Mouse (Mus musculus): ENCODE data around the gene Gm8369.

DNA sequence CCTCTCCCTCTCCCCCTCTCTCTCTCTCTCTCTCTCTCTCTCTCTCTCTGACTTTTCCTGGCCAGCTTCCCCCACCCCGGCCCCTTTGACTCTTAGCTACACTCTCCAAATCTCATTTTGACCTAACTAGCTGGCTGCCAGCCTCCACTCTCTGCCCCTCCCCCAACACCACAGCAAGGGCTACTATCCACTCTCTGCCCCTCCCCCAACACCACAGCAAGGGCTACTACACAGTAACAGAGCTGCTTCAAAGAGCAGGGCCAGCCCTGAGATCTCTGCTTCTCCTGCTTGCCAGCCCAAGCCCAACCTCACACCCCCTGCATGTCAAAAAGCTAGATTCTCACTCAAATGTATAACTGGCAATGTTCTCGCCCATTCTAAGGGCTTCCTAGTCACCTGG is 51.6 kb downstream of the Gm8369 start:
- TF ChIP-seq USF2 (IDR thresholded peaks at IDR 0.05; ENCODE audit: borderline replicate concordance in 1 of 2, insufficient read depth in 1 of 2, low read depth in 1 of 2, low read length in 2 of 2), result no peak
- no peak for TF ChIP-seq CTCF (IDR thresholded peaks at IDR 0.05 in 2 of 3, conservative IDR thresholded peaks at IDR 0.05 in 1 of 3; ENCODE audit: control insufficient read depth in 1 of 3, insufficient read depth in 1 of 3, low read depth in 2 of 3, low read length in 3 of 3, poor library complexity in 1 of 3, severe bottlenecking in 1 of 3)
- no peak for TF ChIP-seq ZC3H11A (IDR thresholded peaks at IDR 0.05; ENCODE audit: low read depth, low read length)
- no peak for TF ChIP-seq TBP (IDR thresholded peaks at IDR 0.05; ENCODE audit: low read depth, low read length)
- TF ChIP-seq MAZ (IDR thresholded peaks at IDR 0.05; ENCODE audit: low read depth, low read length), result no peak
- no peak for TF ChIP-seq HCFC1 (IDR thresholded peaks at IDR 0.05; ENCODE audit: low read depth, low read length)
- TF ChIP-seq BHLHE40 (IDR thresholded peaks at IDR 0.05; ENCODE audit: borderline replicate concordance, low read depth, low read length), result no peak
- no peak for TF ChIP-seq POLR2AphosphoS2 (IDR thresholded peaks at IDR 0.05; ENCODE audit: low read length)
- no peak for TF ChIP-seq MYC (IDR thresholded peaks at IDR 0.05; ENCODE audit: low read depth, low read length)
- no peak for TF ChIP-seq TAL1 (IDR thresholded peaks at IDR 0.05; ENCODE audit: low read length)
- TF ChIP-seq POLR2A (IDR thresholded peaks at IDR 0.05; ENCODE audit: control insufficient read depth in 1 of 2, insufficient read depth in 1 of 2, low read depth in 1 of 2, low read length in 2 of 2, poor library complexity in 1 of 2), result no peak
- no peak for TF ChIP-seq CHD2 (IDR thresholded peaks at IDR 0.05; ENCODE audit: low read length)
